Mouse (Mus musculus) hindbrain, embryonic 15.5 days (tissue): Measurements from ENCODE around the gene Ostm1. TPM values are rescaled to one million over a fixed set of nuclear protein-coding genes. Genes with fewer than 3 reads are reported as not detected.
A peak's percentile ranks its signal among the peaks of the same experiment; 100 is the strongest.

Experiments
- ATAC-seq: fragments of 200-750 bp; cut with Nextera tagmentation; 2 replicates; pipeline ENCODE4 v1.8.0; 2017; ENCODE audit warnings: low read depth, moderate number of reproducible peaks, moderate TSS enrichment; ENCODE audit not compliant: low FRiP score
- H3K27ac ChIP-seq: fragments of 300-500 bp; sonication (generic); replicated peaks from 2 replicates; pipeline ENCODE4 v1.5.1; 2015; ENCODE audit warnings: mild to moderate bottlenecking, inconsistent platforms
- H3K27me3 ChIP-seq: fragments of 300-500 bp; sonication (generic); 2 replicates; pipeline ENCODE4 v1.6.1; 2015; ENCODE audit warnings: control low read depth, inconsistent platforms
- H3K36me3 ChIP-seq: fragments of 300-500 bp; sonication (generic); 2 replicates; pipeline ENCODE4 v1.6.1; 2015; ENCODE audit warnings: control low read depth, inconsistent platforms
- H3K4me1 ChIP-seq: fragments of 300-500 bp; sonication (generic); replicated peaks from 2 replicates; pipeline ENCODE4 v1.6.1; 2015; ENCODE audit warnings: control low read depth, inconsistent platforms
- H3K4me2 ChIP-seq: fragments of 300-500 bp; sonication (generic); 2 replicates; pipeline ENCODE4 v1.6.1; 2015; ENCODE audit warnings: moderate library complexity, mild to moderate bottlenecking, inconsistent platforms
- H3K4me3 ChIP-seq: fragments of 300-500 bp; sonication (generic); 2 replicates; pipeline ENCODE4 v1.5.1; 2015; ENCODE audit warnings: mild to moderate bottlenecking, inconsistent platforms
- H3K9ac ChIP-seq: fragments of 300-500 bp; sonication (generic); 2 replicates; pipeline ENCODE4 v1.6.1; 2015; ENCODE audit warnings: inconsistent platforms
- H3K9me3 ChIP-seq: fragments of 300-500 bp; sonication (generic); 2 replicates; pipeline ENCODE4 v1.6.1; 2016; ENCODE audit warnings: control low read depth, inconsistent platforms
- WGBS: fragments of 180-500 bp; shearing (Covaris S2); methylation state at CpG from one replicate; pipeline ENCODE4 v1.1.7; 2015; 5-methylcytosine and 5-hydroxymethylcytosine counted together
- polyA plus RNA-seq: library from polyadenylated mRNA; unstranded; fragments of >200 nt; fragmentation: Nextera tagmentation; extraction: Ambion mirVana; gene quantifications from 2 replicates; pipeline ENCODE4 v1.2.1, GENCODE M21; 2015

The Ostm1 gene
- polyA plus RNA-seq, 1 experiment from 2014 or later, result 35.4 TPM

DNA sequence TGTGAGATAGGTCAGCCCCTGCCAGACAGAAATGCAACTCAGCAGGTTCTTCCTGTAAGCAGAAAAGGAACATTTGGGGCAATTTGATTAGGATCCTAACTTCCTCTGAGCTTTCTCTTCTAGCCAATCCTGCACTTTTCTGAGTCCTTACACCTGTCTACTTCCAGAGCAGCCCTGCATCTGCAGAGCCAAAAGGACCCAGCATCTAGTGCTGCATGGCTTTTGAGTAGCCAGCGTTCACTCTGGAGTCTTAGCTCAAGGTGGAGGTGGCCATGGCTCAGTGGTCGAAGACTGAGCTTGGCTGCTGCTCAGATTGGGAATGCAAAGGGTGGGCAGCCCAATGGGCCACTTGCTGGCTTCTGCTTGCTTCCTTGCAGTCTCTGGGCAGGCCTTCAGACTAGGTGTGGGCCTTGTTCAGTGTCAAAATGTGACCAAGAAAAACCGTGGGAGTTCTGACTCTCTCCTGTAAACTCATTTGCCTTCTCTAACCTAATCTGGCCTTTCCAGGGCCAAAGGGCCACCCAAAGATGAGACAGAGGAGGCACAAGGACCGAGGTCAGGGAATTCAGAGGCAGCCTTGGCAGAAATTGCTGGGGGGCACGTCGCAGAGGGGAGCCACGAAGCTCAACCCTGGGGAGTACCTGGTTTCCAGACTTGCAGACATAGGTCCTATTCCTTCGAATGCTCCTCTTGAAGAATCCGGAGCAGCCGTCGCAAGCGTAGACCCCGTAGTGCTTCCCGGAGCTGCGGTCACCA, 5.9 kb upstream of the Ostm1 start:
- 1% methylated on average over 15 of the region's 15 CpGs for WGBS
- ATAC-seq, result no peak
- H3K4me3 ChIP-seq, result no peak overlapping the region
- peaks cover 14% of the 10 kb centered on the region for H3K4me1 ChIP-seq
- H3K36me3 ChIP-seq, result no peaks in the 10 kb centered on the region
- H3K9ac ChIP-seq, result no peak overlapping the region
- no peak overlapping the region for H3K27ac ChIP-seq
- no peak overlapping the region for H3K4me2 ChIP-seq
- no peaks in the 10 kb centered on the region for H3K9me3 ChIP-seq
- H3K27me3 ChIP-seq, result peaks cover 92% of the 10 kb centered on the region

DNA sequence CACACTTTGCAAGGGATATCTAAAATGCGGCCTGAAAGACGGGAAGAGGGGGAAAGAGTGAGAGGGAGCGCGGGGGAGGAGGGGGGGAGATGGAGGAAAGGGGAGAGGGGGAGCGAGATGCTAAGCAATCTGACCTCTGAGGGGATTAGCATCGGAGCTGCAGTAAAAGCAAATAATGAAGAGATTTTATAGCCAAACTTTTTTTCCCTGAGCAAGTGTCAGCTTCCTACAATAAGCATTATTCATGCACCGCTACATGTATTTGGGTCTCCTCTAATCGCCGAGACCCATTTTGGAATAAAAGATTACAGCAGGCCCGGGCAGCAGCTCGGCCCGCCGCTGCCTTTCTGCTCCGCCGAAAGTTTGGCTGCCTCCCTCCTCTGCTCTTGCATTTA, 5.3 kb upstream of the Ostm1 start:
- Histone ChIP-seq H3K9me3 (no peaks in the 10 kb centered on the region), H3K27ac (no peak overlapping the region), H3K9ac (no peak overlapping the region), H3K4me3 (no peak overlapping the region), H3K36me3 (no peaks in the 10 kb centered on the region), H3K27me3 (peaks cover 89% of the 10 kb centered on the region), H3K4me2 (no peak overlapping the region), H3K4me1 (peaks cover 14% of the 10 kb centered on the region; the same call in 1 of the 2 replicates)
- 1% methylated on average over 15 of the region's 15 CpGs for WGBS
- no peak for ATAC-seq

DNA sequence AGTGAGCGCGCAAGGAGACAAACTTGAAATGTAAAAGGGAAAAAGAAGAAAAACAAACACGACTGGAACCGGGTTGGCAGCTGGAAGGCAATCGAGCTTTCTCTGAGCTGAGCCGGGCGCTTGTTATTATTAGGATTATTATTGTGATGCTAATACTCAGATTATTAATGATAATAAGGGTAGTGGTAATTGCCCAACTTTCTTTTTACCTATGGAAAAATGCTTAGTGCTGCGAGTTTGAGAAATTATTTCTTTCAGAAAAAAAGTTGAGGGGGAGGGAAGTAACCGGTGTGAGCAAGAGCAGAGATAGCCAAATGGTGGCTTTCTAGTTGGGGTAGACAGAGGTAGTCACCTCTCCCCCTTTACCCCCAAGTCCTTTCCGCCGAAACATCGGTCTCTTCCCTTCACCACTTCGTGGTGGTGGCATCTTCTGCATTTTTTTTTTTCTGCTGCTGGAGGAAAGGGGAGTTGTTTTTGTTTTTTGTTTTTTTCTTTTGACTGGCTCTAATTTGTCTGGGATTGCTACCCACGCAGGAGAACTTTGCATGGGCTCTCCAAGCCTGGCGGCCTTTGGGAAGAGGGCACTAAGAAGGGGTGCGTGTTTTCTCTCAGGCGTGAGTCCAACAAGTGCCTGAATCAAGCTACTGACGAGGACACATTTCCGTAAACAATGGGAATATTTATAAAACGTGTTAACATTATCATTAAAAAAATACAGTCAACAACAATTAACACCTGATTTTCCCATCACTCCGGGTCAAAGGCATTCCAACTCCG, 4.7 kb upstream of the Ostm1 start:
- Histone ChIP-seq H3K4me2 (0 out of 2 replicates have a peak overlapping the region, but pooled peaks have one; percentile 11), H3K4me1 (peaks cover 20% of the 10 kb centered on the region), H3K9ac (no peak overlapping the region), H3K4me3 (peak overlapping the region; percentile 7; the same call in 1 of the 2 replicates), H3K36me3 (no peaks in the 10 kb centered on the region), H3K27ac (no peak overlapping the region), H3K9me3 (no peaks in the 10 kb centered on the region), H3K27me3 (peaks cover 86% of the 10 kb centered on the region)
- ATAC-seq, result no peak
- under 1% methylated on average over 22 of the region's 22 CpGs for WGBS

DNA sequence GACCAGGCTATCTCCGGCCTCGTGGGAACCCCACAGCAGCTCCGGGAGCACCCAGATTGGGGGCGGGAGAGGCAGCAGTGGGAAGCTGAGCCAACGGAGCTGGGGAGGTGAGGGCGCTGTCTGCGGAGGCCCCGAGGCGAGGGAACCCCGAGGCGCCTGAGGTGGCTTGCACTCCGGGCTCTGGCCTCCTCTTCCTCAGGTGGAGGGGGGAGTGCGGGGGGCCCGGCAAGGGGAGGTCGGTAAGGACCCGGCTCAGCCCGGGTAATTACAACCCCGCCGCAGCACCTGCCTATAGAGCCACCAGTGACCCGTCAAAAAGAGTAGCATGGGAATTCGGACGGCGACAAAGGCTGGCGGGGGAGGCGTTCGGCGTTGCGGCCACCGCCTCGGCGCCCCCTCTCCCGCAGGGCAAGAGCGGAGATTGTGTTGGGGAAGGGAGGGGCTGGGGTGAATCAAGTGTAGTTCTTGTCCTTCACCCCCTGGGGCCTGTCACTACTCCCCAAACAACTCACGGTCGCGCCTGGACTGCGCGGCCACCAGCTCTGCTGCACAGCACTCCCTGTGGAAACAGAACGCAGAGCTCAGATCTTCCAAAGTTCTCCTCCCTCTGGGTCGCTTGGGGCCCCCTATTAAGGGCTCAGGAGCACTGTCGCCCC, 4.0 kb upstream of the Ostm1 start:
- WGBS, result 1% methylated on average over 39 of the region's 41 CpGs
- H3K9ac ChIP-seq, result no peak overlapping the region

DNA sequence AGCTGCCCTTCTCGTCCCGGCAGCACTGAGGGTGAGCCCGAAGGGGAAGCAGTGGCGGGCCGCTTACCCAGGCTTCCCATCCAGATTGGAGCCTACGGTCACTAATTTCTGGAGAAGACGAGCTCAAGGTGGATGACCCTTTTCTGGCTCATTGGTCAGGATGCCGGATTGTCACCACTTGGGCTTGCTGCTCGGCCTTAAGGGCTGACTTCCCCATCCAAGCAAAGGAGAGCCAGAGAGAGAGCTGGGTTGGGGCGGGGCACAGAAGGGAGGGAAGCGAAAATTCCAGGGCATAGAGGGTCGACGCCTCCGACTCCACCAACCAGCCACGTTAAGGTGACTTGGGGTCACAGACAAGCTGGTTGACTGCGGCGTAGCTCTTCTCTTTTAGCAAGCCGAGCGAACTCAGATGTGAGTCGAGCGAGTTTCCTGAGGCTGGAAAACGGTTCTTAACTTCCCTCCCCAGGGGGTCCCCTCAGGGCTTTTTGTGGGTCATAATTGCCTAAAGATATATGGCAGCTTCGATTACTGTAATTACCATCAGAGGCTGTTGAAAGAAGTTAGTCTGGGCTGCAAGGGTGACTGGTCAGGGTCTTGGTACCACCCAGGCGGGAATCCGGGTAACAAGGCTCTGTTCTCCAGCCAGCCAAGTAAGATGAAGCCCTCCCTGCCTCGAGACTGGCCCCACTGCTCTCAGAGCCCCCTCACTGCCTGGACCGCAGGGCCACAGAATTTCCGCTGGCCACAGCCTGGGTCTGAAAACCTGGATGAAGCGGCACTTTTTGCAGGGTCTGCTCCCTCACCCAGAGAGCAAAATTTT, 3.3 kb upstream of the Ostm1 start:
- Histone ChIP-seq H3K4me2 (no peak overlapping the region), H3K4me1 (peaks cover 28% of the 10 kb centered on the region), H3K4me3 (peak overlapping the region; percentile 7; the same call in 1 of the 2 replicates)

More for the DNA sequence above, 4.0 kb upstream of the Ostm1 start:
- no peaks in the 10 kb centered on the region for H3K9me3 ChIP-seq
- no peaks in the 10 kb centered on the region for H3K36me3 ChIP-seq
- H3K4me3 ChIP-seq, result peak overlapping the region; percentile 7; the same call in 1 of the 2 replicates
- H3K4me2 ChIP-seq, result peak overlapping the region; percentile 11; the same call in 1 of the 2 replicates
- peaks cover 84% of the 10 kb centered on the region for H3K27me3 ChIP-seq
- no peak overlapping the region for H3K27ac ChIP-seq
- ATAC-seq, result peak; percentile 27; the same call in 1 of the 2 replicates
- H3K4me1 ChIP-seq, result peaks cover 27% of the 10 kb centered on the region

DNA sequence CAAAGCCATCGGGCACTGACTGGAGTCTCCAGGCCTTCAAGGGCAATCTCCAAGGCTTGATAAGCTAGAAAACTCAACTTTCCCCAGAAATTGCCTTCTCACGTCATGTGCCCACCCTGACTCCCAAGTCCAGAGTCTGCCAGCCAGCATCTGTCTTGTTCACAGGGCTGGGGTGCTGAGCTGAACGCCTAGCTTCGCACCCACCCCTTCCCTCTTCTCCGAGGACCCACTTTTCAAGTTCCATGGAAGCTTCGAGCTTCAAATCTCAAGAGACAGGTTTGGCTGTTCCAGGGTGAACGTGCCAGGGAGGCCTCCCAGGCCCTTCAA, 2.7 kb upstream of the Ostm1 start:
- H3K27me3 ChIP-seq, result peaks cover 84% of the 10 kb centered on the region
- H3K36me3 ChIP-seq, result no peaks in the 10 kb centered on the region
- H3K9ac ChIP-seq, result no peak overlapping the region
- H3K4me1 ChIP-seq, result peaks cover 28% of the 10 kb centered on the region
- no peak overlapping the region for H3K27ac ChIP-seq
- WGBS, result 2% methylated on average over 7 of the region's 7 CpGs
- ATAC-seq, result no peak
- no peaks in the 10 kb centered on the region for H3K9me3 ChIP-seq
- no peak overlapping the region for H3K4me2 ChIP-seq
- no peak overlapping the region for H3K4me3 ChIP-seq

More for the DNA sequence above, 3.3 kb upstream of the Ostm1 start:
- no peak for ATAC-seq
- Histone ChIP-seq H3K9ac (no peak overlapping the region), H3K36me3 (no peaks in the 10 kb centered on the region), H3K27me3 (peaks cover 84% of the 10 kb centered on the region), H3K27ac (no peak overlapping the region), H3K9me3 (no peaks in the 10 kb centered on the region)
- WGBS, result 2% methylated on average over 29 of the region's 29 CpGs

DNA sequence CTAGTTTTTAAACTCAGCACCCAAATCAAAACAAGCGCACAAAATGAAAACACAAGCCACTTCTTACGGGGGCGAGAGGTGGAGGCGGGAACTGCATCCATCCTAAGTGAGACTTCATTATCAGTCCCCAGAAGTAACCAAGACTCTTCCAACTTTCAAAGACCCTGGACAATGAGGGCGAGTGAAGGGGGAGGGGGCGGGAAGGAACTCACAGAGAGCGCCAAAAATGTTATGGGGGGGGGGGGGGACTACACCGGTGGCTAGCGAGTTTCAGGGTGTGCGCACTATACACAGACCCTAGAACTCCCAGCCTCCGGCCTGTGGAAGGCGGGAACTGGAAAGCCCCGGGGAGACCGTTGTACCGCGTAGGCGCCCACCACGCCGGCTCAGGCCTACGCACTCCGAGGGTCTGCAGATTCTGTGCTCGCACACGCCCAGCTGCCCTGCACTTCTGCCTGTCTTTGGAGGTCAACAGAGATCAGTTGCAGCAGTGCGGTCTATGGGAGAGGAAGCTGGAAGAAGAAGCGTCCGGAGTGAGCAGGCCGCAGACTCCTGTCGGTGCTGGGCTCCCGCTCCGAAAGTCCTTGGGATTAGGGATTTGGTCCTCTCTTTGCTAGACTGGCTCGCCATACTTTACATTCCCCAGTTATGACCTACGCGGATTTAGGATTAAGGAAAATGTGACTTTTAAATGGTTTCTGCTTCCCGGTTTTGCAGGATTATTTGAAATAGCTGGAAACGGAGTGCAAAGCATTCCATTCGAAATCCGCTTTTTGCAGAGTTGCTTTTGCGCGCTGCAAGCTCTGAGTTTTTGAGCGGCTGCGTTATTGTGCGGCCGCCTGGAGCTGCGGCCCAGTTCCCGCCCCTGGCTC, 1.7 kb upstream of the Ostm1 start:
- Histone ChIP-seq H3K4me1 (peaks cover 28% of the 10 kb centered on the region), H3K9ac (no peak overlapping the region), H3K4me2 (peak overlapping the region; percentile 46; the same call in 1 of the 2 replicates), H3K36me3 (no peaks in the 10 kb centered on the region), H3K27ac (no peak overlapping the region), H3K9me3 (no peaks in the 10 kb centered on the region), H3K4me3 (no peak overlapping the region), H3K27me3 (peaks cover 83% of the 10 kb centered on the region)
- no peak for ATAC-seq
- 2% methylated on average over 45 of the region's 45 CpGs for WGBS

DNA sequence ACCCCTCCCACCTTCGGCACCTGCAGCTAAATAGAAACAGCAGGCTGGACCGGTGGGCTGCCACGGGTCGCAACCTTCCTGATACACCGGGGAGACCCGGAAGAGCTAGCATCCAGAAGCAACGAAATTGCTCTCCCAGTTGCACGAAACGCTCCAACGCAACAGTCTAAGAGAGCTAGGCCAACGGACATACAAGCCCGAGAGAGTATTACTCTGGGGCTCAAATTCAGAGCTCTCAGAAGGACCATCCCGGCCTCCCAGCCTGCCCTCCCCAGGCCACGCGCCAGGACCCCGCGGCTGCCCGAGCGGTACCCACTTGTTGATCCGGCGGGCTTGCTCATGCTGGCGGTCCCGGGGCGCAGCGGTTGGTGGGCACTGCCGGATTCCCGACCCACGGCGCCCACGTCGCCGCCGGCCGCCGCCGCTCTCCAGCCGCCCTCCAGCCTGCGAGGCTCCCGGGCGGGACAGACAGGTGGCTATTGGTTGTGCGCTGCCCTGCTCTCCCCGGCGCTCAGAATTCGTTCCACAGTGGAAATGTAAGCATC, 984 bp upstream of the Ostm1 start:
- H3K9me3 ChIP-seq, result no peaks in the 10 kb centered on the region
- no peak overlapping the region for H3K27ac ChIP-seq
- no peaks in the 10 kb centered on the region for H3K36me3 ChIP-seq
- peak overlapping the region; percentile 21 for H3K4me3 ChIP-seq
- H3K4me2 ChIP-seq, result peak overlapping the region; percentile 46; the same call in 1 of the 2 replicates
- H3K9ac ChIP-seq, result no peak overlapping the region
- H3K4me1 ChIP-seq, result peaks cover 28% of the 10 kb centered on the region
- under 1% methylated on average over 44 of the region's 44 CpGs for WGBS
- peaks cover 83% of the 10 kb centered on the region for H3K27me3 ChIP-seq
- ATAC-seq, result no peak

DNA sequence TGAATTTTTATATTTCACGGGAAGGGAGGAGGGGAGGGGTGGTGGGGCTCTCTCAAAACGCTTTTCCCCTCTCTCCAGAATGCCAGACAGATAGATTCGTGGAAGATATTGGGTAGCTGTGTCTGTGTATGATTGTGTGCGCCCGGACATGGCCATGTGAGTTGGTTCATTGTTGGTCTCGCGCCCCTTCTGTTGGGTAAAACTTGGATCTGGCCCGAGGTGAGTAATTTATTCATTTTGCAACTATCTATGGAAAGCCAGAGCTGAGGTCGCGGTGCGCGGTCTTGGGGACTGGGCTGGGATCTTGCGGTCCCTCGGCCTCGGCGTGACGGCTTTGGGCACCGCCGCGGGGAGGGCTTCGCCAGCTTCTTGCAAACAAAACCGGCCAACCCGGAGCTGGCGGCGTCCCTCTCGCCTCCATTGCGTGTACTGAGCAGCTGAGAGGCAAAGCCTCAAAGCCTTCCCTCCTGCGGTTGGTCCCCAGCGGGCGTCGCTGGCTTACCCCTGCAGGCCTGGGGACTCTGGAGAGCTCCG, 347 bp downstream of the Ostm1 start:
- peak overlapping the region; percentile 21; the same call in 1 of the 2 replicates for H3K4me3 ChIP-seq
- H3K4me2 ChIP-seq, result peak overlapping the region; percentile 46
- no peak for ATAC-seq
- peaks cover 28% of the 10 kb centered on the region for H3K4me1 ChIP-seq
- no peak overlapping the region for H3K27ac ChIP-seq
- H3K27me3 ChIP-seq, result peaks cover 81% of the 10 kb centered on the region
- WGBS, result under 1% methylated on average over 32 of the region's 32 CpGs
- no peaks in the 10 kb centered on the region for H3K36me3 ChIP-seq
- H3K9ac ChIP-seq, result no peak overlapping the region
- no peaks in the 10 kb centered on the region for H3K9me3 ChIP-seq

DNA sequence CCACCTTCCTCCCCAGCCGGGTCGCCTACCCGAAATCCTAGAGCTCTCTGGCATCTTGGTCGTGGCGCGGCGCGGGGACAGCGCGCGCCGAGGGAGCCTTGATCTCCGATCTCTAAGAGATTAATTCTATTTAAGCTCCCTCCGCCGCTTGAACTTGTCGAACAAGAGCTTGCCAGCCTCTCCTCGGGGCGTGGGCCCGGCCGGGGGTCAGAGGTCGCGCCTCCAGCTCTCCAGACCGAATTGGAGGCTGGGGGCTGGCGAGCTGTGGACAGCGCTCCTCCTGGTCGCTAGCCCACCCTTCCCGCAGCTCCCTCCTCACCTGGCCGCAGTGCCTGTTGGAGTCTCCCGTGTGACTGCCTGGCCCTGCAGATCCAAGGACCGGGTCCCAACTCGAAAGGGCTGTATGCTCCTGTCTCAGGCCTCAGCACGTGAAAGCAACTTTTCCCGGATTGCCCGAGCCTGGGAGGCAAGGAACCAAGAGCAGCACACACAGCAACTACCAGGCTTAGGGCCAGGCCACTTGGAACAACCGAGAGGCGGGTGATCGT, 888 bp downstream of the Ostm1 start:
- WGBS, result under 1% methylated on average over 37 of the region's 37 CpGs
- no peaks in the 10 kb centered on the region for H3K36me3 ChIP-seq
- peak overlapping the region; percentile 46 for H3K4me2 ChIP-seq
- ATAC-seq, result no peak
- no peak overlapping the region for H3K4me3 ChIP-seq
- H3K9ac ChIP-seq, result no peak overlapping the region
- peaks cover 26% of the 10 kb centered on the region for H3K4me1 ChIP-seq
- no peak overlapping the region for H3K27ac ChIP-seq
- H3K27me3 ChIP-seq, result peaks cover 81% of the 10 kb centered on the region
- H3K9me3 ChIP-seq, result no peaks in the 10 kb centered on the region
